1 mouse cellular context compared by ENCODE assay signal in genomic region chr19:18712153-18712865, GRCm38 (mm10).
A peak's percentile ranks its signal among the peaks of the same experiment; 100 is the strongest.
TF ChIP-seq lines count a peak whose summit lies in the region.

No protein-coding gene starts in this region.

TF ChIP-seq in MEL, 35 proteins besides CTCF, POLR2A, EP300 and RAD21 (continued from another document):
- TF ChIP-seq RCOR1 (IDR thresholded peaks at IDR 0.05; ENCODE audit: low read depth, low read length), result peak; percentile 38; the same call in 1 of the 2 replicates
- 0 out of 2 replicates have a peak, but pooled peaks have one; percentile 25 for TF ChIP-seq HCFC1 (IDR thresholded peaks at IDR 0.05; ENCODE audit: low read depth, low read length)
- no peak for TF ChIP-seq E2F4 (IDR thresholded peaks at IDR 0.05; ENCODE audit: borderline replicate concordance, low read depth, low read length)
- TF ChIP-seq NRF1 (IDR thresholded peaks at IDR 0.05; ENCODE audit: insufficient read depth, low read depth, low read length, poor library complexity, severe bottlenecking), result no peak
- TF ChIP-seq CHD2 (IDR thresholded peaks at IDR 0.05; ENCODE audit: low read length), result no peak
- TF ChIP-seq SMC3 (IDR thresholded peaks at IDR 0.05; ENCODE audit: low read depth, low read length), result no peak
- TF ChIP-seq TAL1 (IDR thresholded peaks at IDR 0.05; ENCODE audit: low read length), result peak; percentile 95
- peak; percentile 90 for TF ChIP-seq TCF12 (IDR thresholded peaks at IDR 0.05; ENCODE audit: low read depth, low read length)
- TF ChIP-seq SIN3A (IDR thresholded peaks at IDR 0.05; ENCODE audit: low read length), result peak; percentile 53
- 0 out of 2 replicates have a peak, but pooled peaks have one; percentile 56 for TF ChIP-seq CHD1 (IDR thresholded peaks at IDR 0.05; ENCODE audit: low read depth, low read length)
- TF ChIP-seq MAFK (IDR thresholded peaks at IDR 0.05; ENCODE audit: borderline replicate concordance, low read depth, low read length), result no peak
- no peak for TF ChIP-seq MYB (IDR thresholded peaks at IDR 0.05; ENCODE audit: low read depth, low read length)
- TF ChIP-seq MYC (IDR thresholded peaks at IDR 0.05; ENCODE audit: low read depth, low read length), result peak; percentile 73; the same call in 1 of the 2 replicates
- no peak for TF ChIP-seq KAT2A (conservative IDR thresholded peaks at IDR 0.05; ENCODE audit: low read depth, low read length)
- no peak for TF ChIP-seq GABPA (IDR thresholded peaks at IDR 0.05; ENCODE audit: low read depth, low read length)
- no peak for TF ChIP-seq JUND (IDR thresholded peaks at IDR 0.05; ENCODE audit: low read depth, low read length)
- no peak for TF ChIP-seq ELF1 (IDR thresholded peaks at IDR 0.05; ENCODE audit: low read depth, low read length)
- no peak; the same call in 1 of the 2 replicates for TF ChIP-seq BHLHE40 (IDR thresholded peaks at IDR 0.05; ENCODE audit: borderline replicate concordance, low read depth, low read length)
- TF ChIP-seq ZKSCAN1 (IDR thresholded peaks at IDR 0.05; ENCODE audit: low read depth, low read length), result no peak
TF ChIP-seq in MEL: peak in this region for 13.
